Mouse (Mus musculus) heart, postnatal 14 days (tissue): ENCODE data around the gene Tmem101. TPM values are rescaled to one million over a fixed set of nuclear protein-coding genes. Genes with fewer than 3 reads are reported as not detected.
"Not testable (repeated sequence)": the region's sequence is repeated elsewhere in the genome, so short reads cannot be mapped to it uniquely, and the experiment has no call there.

Experiments
- DNase-seq, 2 experiments: peaks; one replicate each; pipeline ENCODE4 v3.0.0; 2021 to 2022
- intact Hi-C: fragments of 180-260 bp; cut with DNase I; formaldehyde crosslinking; loops from one replicate; pipeline ENCODE4 v1.15.1; 2025
- total RNA-seq, 2 experiments: library from RNA; stranded (reverse); gene quantifications; 2 replicates each; pipeline ENCODE4 v1.2.3; 2021

The Tmem101 gene
- total RNA-seq, 2 experiments from 2014 or later: 14.5 TPM

DNA sequence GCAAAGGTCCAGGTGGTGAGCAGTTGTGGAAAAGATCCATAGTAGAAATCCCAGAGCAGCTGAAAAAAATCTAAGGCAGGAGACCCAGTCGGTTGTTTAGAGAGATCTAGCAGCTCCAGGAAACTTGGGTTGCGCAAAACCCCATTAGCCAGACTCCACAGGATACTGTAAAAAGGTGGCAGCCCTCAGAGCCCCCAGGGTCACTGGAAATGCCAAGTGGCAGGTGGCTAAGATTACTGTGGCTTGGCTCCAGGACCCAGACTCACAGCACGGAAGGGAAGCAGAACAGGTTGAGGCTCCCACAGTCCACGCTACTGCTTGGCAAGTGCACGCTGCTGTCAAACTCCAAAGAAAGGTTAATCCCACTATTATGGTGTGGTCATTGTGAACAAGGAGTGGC lies 3.6 kb upstream of the Tmem101 start:
- intact Hi-C loops: loop anchor here (5.0 kb wide), 1 partner anchor 63 kb away; no protein-coding TSS in a partner anchor

GRCm38 (mm10) chr11:102158024-102158423 lies 1.8 kb upstream of the Tmem101 start:
- not testable (repeated sequence) for DNase-seq
- intact Hi-C loops: loop anchor here (5.0 kb wide), 1 partner anchor 64 kb away; no protein-coding TSS in a partner anchor

More for the DNA sequence above, 3.6 kb upstream of the Tmem101 start:
- no peak for DNase-seq

DNA sequence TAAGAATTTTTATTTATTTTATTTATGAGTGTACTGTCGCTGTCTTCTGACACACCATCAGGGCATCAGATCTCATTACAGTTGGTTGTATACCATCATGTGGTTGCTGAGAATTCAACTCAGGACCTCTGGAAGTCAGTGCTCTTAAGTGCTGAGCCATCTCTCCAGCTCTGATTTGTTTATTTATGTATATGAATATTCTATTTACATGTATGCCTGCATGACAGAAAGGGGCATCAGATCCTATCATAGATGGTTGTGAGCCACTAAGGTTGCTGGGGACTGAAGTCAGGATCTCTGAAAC lies 534 bp upstream of the Tmem101 start:
- DNase-seq: no peak
- intact Hi-C loops: loop anchor here (2.0 to 5.0 kb wide), 2 partner anchors 66 to 110 kb away; no protein-coding TSS in a partner anchor

DNA sequence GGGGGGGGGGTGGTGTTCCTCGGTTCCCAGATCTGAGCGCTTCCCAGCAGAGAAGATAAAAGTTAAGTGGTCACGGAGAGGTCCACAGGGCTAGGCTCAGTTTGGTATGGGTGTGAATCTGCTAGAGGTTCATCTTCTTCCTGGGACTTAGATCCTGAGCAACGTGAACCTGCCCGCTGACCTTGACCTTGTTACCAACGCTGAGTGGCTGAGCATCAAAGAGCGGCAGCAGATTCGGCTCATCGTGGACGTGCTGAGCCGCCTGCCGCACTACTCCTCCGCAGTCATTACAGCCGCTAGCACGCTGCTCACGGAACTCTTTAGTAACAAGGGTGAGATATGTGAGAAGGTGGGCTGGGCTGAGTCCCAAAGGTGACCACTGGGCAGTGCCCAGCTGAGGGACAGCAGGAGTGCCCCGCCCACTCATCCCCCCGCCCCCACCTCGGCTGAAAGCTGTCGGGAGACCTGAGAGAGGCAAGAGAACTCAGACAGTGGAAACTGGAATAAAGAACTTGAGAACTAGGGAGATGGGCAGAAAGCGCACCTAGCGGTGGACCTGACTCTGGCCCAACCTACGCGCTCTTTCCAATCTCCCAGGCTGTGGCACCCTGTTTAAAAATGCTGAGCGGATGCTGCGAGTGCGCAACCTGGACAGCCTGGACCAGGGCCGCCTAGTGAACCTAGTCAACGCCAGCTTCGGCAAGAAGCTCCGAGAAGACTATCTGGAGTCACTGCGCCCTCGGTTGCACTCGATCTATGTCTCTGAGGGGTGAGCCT lies 8.8 kb downstream of the Tmem101 start:
- no peak for DNase-seq
- intact Hi-C loops: no loop called here

GRCm38 (mm10) chr11:102146531-102146930 lies 9.7 kb downstream of the Tmem101 start:
- intact Hi-C loops: no loop called here
- DNase-seq: no peak

GRCm38 (mm10) chr11:102146005-102146404 lies 10.2 kb downstream of the Tmem101 start:
- intact Hi-C loops: no loop called here
- no peak for DNase-seq

GRCm38 (mm10) chr11:102145471-102146001 lies 10.7 kb downstream of the Tmem101 start, which contains the start of gene Nags:
Gene Nags (plus strand): TSS chr11:102145513.
- intact Hi-C loops: no loop called here
- DNase-seq: no peak

DNA sequence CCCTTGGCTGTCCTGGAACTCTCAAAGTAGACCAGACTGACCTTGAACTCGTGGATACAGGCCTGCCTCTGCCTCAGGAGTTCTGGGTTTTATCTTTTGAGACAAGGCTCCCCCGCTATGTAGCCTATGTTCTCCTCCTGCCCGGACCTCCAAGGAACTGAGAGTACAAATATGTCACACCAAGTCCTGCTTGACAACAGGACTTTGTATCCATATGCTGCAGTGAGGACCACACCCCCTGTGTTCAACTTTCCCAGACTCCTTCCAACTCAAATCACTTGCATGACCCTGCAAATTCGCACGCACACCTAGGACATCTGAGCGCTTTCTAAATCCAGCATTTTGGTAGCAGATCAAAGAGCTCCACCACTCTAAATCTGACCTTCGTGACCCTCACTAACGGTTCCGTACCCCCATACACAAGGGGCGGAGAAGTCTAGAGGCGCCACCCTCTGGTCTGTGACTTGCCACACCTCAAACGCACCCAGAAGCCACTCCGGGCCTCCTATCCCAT lies 11.2 kb downstream of the Tmem101 start:
- intact Hi-C loops: no loop called here
- no peak for DNase-seq

DNA sequence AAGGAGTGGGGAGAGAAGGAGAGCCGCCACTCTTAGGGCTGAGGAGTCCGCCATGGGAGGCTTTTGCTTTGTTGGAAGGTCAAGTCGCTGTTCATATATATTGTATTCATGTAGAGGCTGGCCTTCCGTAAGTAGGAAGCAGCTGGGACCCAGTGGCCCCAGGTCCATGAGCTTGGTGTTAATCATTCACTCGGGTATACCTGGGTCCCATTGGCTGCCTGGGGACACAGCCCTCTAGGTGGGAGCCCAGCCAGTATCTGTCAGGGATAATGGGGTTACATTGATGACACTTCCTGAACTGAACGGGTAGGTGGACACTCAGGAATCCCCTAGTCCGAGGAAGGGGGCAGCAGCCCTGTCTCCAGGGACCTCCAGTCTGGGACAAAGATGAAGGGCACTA lies 13.8 kb downstream of the Tmem101 start:
- intact Hi-C loops: no loop called here
- no peak for DNase-seq

GRCm38 (mm10) chr11:102140508-102140907 lies 15.7 kb downstream of the Tmem101 start:
- intact Hi-C loops: no loop called here
- peak; percentile 58 to 76 for DNase-seq

- intact Hi-C loops: loop anchor here (1.0 to 10.0 kb wide), 4 partner anchors 36 to 214 kb away; partner anchors contain the start of gene Dusp3
- DNase-seq: peak; percentile 65 to 77
Observed at GRCm38 (mm10) chr11:102138447-102138740, 17.8 kb downstream of the Tmem101 start.

DNA sequence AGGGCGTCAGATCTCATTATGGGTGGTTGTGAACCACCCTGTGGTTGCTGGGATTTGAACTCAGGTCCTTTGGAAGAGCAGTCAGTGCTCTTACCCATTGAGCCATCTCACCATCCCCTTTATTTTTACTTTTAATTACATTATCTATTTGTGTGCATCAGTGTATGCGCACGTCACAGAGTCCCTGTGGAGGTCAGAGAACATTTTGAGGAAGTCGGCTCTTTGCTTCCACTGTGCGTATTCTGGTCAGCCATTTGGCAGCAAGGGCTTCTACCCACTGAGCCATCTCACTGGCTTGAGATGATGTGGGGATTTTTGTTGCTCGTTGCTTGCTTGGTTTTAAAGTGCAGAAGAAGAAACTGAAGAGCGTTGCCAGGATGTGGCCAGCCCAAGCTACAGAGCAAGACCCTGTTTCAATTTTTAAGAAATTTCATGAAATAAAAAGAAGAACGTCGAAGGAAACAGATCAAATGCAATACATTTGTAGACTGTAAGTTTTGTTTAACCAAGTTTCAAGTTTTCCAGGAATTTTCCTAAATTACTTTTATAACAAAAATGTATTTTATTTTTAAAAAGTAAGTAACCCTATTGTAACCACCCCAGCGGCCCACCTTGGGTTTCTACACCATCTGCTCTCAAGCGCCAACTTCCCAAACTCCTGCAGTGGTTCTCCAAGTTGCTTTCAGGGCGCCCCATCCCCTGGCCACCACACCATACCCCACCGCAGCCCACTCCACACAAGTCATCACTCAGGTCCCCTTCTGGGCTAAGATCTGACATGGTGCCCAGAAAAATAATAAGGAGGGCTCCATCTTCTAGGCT lies 18.4 kb downstream of the Tmem101 start:
- no peak for DNase-seq
- intact Hi-C loops: loop anchor here (1.0 to 10.0 kb wide), 4 partner anchors 36 to 213 kb away; partner anchors contain the start of gene Dusp3

DNA sequence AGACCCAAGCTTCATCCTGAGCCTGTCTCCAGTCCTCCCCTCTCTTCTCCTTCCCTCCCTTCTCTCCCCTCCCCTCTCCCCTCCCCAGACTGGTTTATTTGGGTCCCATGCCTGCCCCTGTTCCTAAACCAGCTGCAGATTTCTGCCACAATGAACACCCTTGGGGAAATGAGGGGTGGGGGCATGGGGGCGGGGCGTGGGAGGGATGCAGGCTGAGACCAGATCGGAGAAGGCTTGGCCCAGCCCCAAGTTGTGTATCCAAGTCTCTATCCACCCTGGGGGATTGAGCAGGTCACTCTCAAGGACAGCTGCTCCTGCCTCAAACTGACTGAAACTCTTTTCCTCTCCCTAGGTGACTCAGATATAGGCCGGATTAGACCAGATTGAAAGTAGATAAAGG lies 21.7 kb downstream of the Tmem101 start:
- intact Hi-C loops: loop anchor here (10.0 kb wide), 1 partner anchor 210 kb away; no protein-coding TSS in a partner anchor
- DNase-seq: no peak

- DNase-seq: no peak
Observed at GRCm38 (mm10) chr11:102117386-102117785, 38.8 kb downstream of the Tmem101 start.

DNA sequence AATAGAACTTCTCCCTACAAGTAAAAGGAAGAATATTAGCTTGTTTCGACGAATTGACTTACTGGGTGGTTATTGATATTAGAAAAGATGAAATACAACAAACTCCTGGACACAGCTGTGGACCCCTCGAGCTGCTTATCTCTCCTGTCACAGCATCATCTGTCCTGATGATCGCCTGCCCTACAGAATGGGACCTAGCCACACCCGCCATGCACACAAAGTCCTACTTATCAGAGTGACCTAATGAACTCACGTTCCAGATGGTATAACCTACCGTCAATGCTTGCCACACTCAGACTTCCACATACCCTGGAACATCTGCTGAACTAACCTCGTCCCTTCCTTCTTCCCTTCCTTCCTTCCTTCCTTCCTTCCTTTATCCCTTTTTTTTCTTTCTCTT lies 40.0 kb downstream of the Tmem101 start:
- DNase-seq: no peak
- intact Hi-C loops: no loop called here

More at GRCm38 (mm10) chr11:102117386-102117785, 38.8 kb downstream of the Tmem101 start:
- intact Hi-C loops: no loop called here

- no peak for DNase-seq
- intact Hi-C loops: no loop called here
Observed at GRCm38 (mm10) chr11:102111576-102111975, 44.6 kb downstream of the Tmem101 start.

DNA sequence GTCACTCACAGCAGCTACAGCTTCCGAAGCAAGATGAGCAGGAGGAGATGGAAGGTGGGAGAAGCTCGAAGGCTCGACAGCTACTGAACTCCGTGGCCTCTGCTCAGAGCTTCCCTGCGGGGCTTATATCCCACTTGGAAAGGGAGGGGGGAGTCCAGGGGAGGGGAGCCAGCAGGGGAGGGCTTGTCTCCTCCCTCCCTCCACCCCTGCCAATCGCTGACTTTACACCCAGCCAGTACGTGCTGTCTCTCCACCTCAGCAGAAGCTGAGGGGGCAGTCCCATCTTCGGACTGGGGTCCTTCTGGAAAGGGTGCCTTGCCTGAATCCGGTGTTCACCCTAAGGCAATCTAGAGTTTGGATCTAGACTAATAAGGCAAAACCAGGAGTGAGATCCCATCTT lies 48.5 kb downstream of the Tmem101 start, which contains the start of gene Pyy:
Pyy (minus strand) TSS at position 101 of the 400 bp plus-strand sequence.
- no peak for DNase-seq
- intact Hi-C loops: no loop called here

DNA sequence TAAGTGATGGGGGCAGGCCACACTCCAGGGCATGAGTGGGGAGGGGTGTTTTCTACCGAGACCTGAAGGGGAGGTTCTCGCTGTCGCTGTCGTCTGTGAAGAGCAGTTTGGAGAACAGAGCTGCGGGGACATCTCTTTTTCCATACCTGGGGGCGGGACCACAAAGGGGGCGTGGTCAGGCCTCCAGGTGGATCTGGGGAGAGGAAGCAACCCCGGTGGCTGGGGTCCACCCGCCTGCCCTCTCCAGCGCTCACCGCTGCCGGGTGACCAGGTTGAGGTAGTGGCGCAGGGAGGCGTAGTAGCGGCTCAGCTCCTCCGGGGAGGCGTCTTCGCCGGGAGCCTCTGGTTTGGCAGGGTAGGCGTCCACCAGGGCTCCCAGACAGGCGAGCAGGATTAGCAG lies 49.3 kb downstream of the Tmem101 start:
- DNase-seq: no peak
- intact Hi-C loops: no loop called here
